Mouse (Mus musculus) limb, embryonic 14.5 days (tissue): ENCODE data around the gene Rmdn3. TPM values are rescaled to one million over a fixed set of nuclear protein-coding genes. Genes with fewer than 3 reads are reported as not detected.

ENCODE experiments used
- ATAC-seq: fragments of 200-750 bp; cut with Nextera tagmentation; 2 replicates; pipeline ENCODE4 v1.8.0; 2017; ENCODE audit warnings: low read depth, moderate number of reproducible peaks, moderate TSS enrichment; ENCODE audit not compliant: low FRiP score
- DNase-seq: peaks from one replicate; pipeline ENCODE4 v3.0.0-alpha.2; 2015; ENCODE audit warnings: low spot score
- H3K27ac ChIP-seq: fragments of 300-500 bp; sonication (generic); replicated peaks from 2 replicates; pipeline ENCODE4 v1.5.1; 2014; ENCODE audit warnings: low read depth, mild to moderate bottlenecking, low read length, moderate library complexity, mixed read lengths
- H3K27me3 ChIP-seq: fragments of 300-500 bp; sonication (generic); 2 replicates; pipeline ENCODE4 v1.6.1; 2014; ENCODE audit warnings: low read length, mixed read lengths; ENCODE audit not compliant: control insufficient read depth, insufficient read depth
- H3K36me3 ChIP-seq: fragments of 300-500 bp; sonication (generic); 2 replicates; pipeline ENCODE4 v1.6.1; 2014; ENCODE audit warnings: mild to moderate bottlenecking, low read length, moderate library complexity, mixed read lengths; ENCODE audit not compliant: control insufficient read depth, insufficient read depth
- H3K4me1 ChIP-seq: fragments of 300-500 bp; sonication (generic); 2 replicates; pipeline ENCODE4 v1.6.1; 2014; ENCODE audit warnings: antibody characterized with exemption, low read length, mixed read lengths; ENCODE audit not compliant: control insufficient read depth, insufficient read depth
- H3K4me2 ChIP-seq: fragments of 300-500 bp; sonication (generic); replicated peaks from 2 replicates; pipeline ENCODE4 v1.6.1; 2014; ENCODE audit warnings: low read depth, mild to moderate bottlenecking, low read length, moderate library complexity; ENCODE audit not compliant: severe bottlenecking
- H3K4me3 ChIP-seq: fragments of 300-500 bp; sonication (generic); replicated peaks from 2 replicates; pipeline ENCODE4 v1.5.1; 2014; ENCODE audit warnings: low read length
- H3K9ac ChIP-seq: fragments of 300-500 bp; sonication (generic); 2 replicates; pipeline ENCODE4 v1.6.1; 2014; ENCODE audit warnings: mild to moderate bottlenecking, low read depth, low read length, moderate library complexity; ENCODE audit not compliant: severe bottlenecking
- H3K9me3 ChIP-seq: fragments of 300-500 bp; sonication (generic); 2 replicates; pipeline ENCODE4 v1.6.1; 2016; ENCODE audit warnings: low read length; ENCODE audit not compliant: control insufficient read depth
- POLR2A ChIP-seq: fragments of 200-500 bp; IDR thresholded peaks from 2 replicates; pipeline ENCODE4 v1.8.0; 2012; ENCODE audit warnings: inconsistent platforms, mild to moderate bottlenecking, moderate library complexity, borderline replicate concordance; ENCODE audit not compliant: insufficient read depth, insufficient read length; ENCODE audit errors: extremely low read depth
- WGBS: fragments of 180-500 bp; shearing (Covaris S2); extraction: QIAGEN DNeasy Blood & Tissue Kit; methylation state at CpG from one replicate; pipeline ENCODE4 v1.1.7; 2014; 5-methylcytosine and 5-hydroxymethylcytosine counted together
- polyA plus RNA-seq, 2 experiments: library from polyadenylated mRNA; depleted of rRNA in 1 of 2; stranded (reverse) in 1 of 2; unstranded in 1 of 2; fragments of >200 nt; fragmentation: Nextera tagmentation in 1 of 2; extraction: Ambion mirVana in 1 of 2; gene quantifications; 2 replicates each; pipeline versions ENCODE4 v1.2.1 to v1.2.3; 2012 to 2014

The Rmdn3 gene
- polyA plus RNA-seq, 2 experiments: 27.4 to 40.7 TPM

DNA sequence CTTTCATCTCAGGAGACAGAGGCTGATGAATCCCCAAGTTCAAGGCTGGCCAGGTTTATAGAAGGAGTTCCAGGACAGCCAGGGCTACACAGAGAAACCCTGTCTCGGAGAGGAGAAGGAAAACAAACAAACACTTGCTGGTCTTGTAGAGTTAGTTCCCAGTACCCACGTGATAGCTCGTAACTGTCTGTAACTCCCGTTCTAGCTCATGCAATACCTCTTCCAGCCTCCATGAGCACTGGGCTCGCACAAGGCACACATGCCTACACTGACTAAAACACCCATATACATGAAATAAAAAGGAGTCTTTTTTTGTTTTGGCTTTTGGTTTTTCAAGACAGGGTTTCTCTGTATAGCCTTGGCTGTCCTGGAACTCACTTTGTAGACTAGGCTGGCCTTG is 50.3 kb downstream of the Rmdn3 start:
- WGBS: 85% methylated on average over 5 of the region's 5 CpGs

DNA sequence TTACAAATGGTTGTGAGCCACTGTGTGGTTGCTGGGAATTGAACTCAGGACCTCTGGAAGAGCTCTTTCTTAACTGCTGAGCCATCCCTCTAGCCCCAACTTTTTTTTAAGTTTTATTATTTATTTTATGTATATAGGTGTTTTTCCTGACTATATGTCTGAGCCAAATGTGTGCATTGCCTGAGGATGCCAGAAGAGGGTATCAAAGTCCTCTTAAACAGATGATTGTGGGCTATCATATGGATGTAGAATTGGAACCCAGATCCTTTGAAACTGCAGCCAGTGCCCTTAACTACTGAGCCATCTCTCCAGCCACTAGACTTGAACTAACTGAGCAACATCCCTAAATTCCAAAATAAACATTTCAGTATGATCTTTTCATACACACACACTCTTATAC is 55.3 kb downstream of the Rmdn3 start:
- Histone ChIP-seq H3K36me3 (peaks cover 48% of the 10 kb centered on the region), H3K4me2 (no peak overlapping the region), H3K9ac (no peak overlapping the region), H3K27ac (no peak overlapping the region), H3K9me3 (no peaks in the 10 kb centered on the region), H3K4me1 (no peaks in the 10 kb centered on the region), H3K27me3 (no peaks in the 10 kb centered on the region), H3K4me3 (no peak overlapping the region)
- DNase-seq (no peak), ATAC-seq (no peak)
- TF ChIP-seq POLR2A: no peak

More for the DNA sequence above, 50.3 kb downstream of the Rmdn3 start:
- H3K27ac ChIP-seq: no peak overlapping the region
- H3K27me3 ChIP-seq: no peaks in the 10 kb centered on the region
- H3K4me3 ChIP-seq: no peak overlapping the region
- H3K36me3 ChIP-seq: peaks cover 33% of the 10 kb centered on the region
- H3K9me3 ChIP-seq: no peaks in the 10 kb centered on the region
- no peak for DNase-seq
- no peak for TF ChIP-seq POLR2A
- H3K4me1 ChIP-seq: no peaks in the 10 kb centered on the region
- H3K4me2 ChIP-seq: no peak overlapping the region
- ATAC-seq: no peak
- no peak overlapping the region for H3K9ac ChIP-seq

Other genes starting within 250 kb of the Rmdn3 start
- 59.5 and 73.9 TPM in 2 replicates for gene Chst14, start 230.5 kb downstream of the Rmdn3 start, polyA plus RNA-seq (2012; rRNA removed)
- gene Chst14, start 230.5 kb downstream of the Rmdn3 start, polyA plus RNA-seq (2014; fragmentation: Nextera tagmentation; extraction: Ambion mirVana): 56.6 and 65.3 TPM in 2 replicates
- gene Ccdc32, start 127.6 kb downstream of the Rmdn3 start, polyA plus RNA-seq (2012; rRNA removed): 13.5 and 14.6 TPM in 2 replicates
- 21.5 and 23.5 TPM in 2 replicates for gene Ccdc32, start 127.6 kb downstream of the Rmdn3 start, polyA plus RNA-seq (2014; fragmentation: Nextera tagmentation; extraction: Ambion mirVana)
- gene Rpusd2, start 122.2 kb downstream of the Rmdn3 start, polyA plus RNA-seq (2012; rRNA removed): 6.0 and 6.2 TPM in 2 replicates
- gene Rpusd2, start 122.2 kb downstream of the Rmdn3 start, polyA plus RNA-seq (2014; fragmentation: Nextera tagmentation; extraction: Ambion mirVana): 3.6 and 3.8 TPM in 2 replicates
- 3.6 and 5.5 TPM in 2 replicates for gene Knl1, start 109.9 kb downstream of the Rmdn3 start, polyA plus RNA-seq (2012; rRNA removed)
- 34.5 and 37.1 TPM in 2 replicates for gene Knl1, start 109.9 kb downstream of the Rmdn3 start, polyA plus RNA-seq (2014; fragmentation: Nextera tagmentation; extraction: Ambion mirVana)
- 37.6 and 38.6 TPM in 2 replicates for gene Rad51, start 44.2 kb downstream of the Rmdn3 start, polyA plus RNA-seq (2012; rRNA removed)
- gene Rad51, start 44.2 kb downstream of the Rmdn3 start, polyA plus RNA-seq (2014; fragmentation: Nextera tagmentation; extraction: Ambion mirVana): 41.5 and 44.7 TPM in 2 replicates
- gene Gchfr, start 10.7 kb upstream of the Rmdn3 start, polyA plus RNA-seq (2012; rRNA removed): 5.6 and 6.2 TPM in 2 replicates
- 14.8 and 20.9 TPM in 2 replicates for gene Gchfr, start 10.7 kb upstream of the Rmdn3 start, polyA plus RNA-seq (2014; fragmentation: Nextera tagmentation; extraction: Ambion mirVana)
- gene Gm14137, start 17.5 kb upstream of the Rmdn3 start, polyA plus RNA-seq (2012; rRNA removed): 0.05 and 0.15 TPM in 2 replicates
- 0.57 and 0.69 TPM in 2 replicates for gene Gm14137, start 17.5 kb upstream of the Rmdn3 start, polyA plus RNA-seq (2014; fragmentation: Nextera tagmentation; extraction: Ambion mirVana)
- gene Zfyve19, start 51.6 kb upstream of the Rmdn3 start, polyA plus RNA-seq (2012; rRNA removed): 88.0 and 97.9 TPM in 2 replicates
- 46.3 and 52.1 TPM in 2 replicates for gene Zfyve19, start 51.6 kb upstream of the Rmdn3 start, polyA plus RNA-seq (2014; fragmentation: Nextera tagmentation; extraction: Ambion mirVana)
- 18.1 and 33.1 TPM in 2 replicates for gene Dnajc17, start 51.8 kb upstream of the Rmdn3 start, polyA plus RNA-seq (2012; rRNA removed)
- 18.0 and 20.5 TPM in 2 replicates for gene Dnajc17, start 51.8 kb upstream of the Rmdn3 start, polyA plus RNA-seq (2014; fragmentation: Nextera tagmentation; extraction: Ambion mirVana)
- gene Ppp1r14d, start 72.9 kb upstream of the Rmdn3 start, polyA plus RNA-seq (2012; rRNA removed): not detected in 2 replicates
- not detected in 2 replicates for gene Ppp1r14d, start 72.9 kb upstream of the Rmdn3 start, polyA plus RNA-seq (2014; fragmentation: Nextera tagmentation; extraction: Ambion mirVana)
- gene Spint1, start 80.3 kb upstream of the Rmdn3 start, polyA plus RNA-seq (2012; rRNA removed): 9.2 and 11.6 TPM in 2 replicates
- 18.2 and 19.5 TPM in 2 replicates for gene Spint1, start 80.3 kb upstream of the Rmdn3 start, polyA plus RNA-seq (2014; fragmentation: Nextera tagmentation; extraction: Ambion mirVana)
- 4.5 and 6.8 TPM in 2 replicates for gene Rhov, start 114.2 kb upstream of the Rmdn3 start, polyA plus RNA-seq (2012; rRNA removed)
- 14.7 and 15.1 TPM in 2 replicates for gene Rhov, start 114.2 kb upstream of the Rmdn3 start, polyA plus RNA-seq (2014; fragmentation: Nextera tagmentation; extraction: Ambion mirVana)
- gene Vps18, start 131.7 kb upstream of the Rmdn3 start, polyA plus RNA-seq (2012; rRNA removed): 17.0 and 19.2 TPM in 2 replicates
- 14.8 and 16.6 TPM in 2 replicates for gene Vps18, start 131.7 kb upstream of the Rmdn3 start, polyA plus RNA-seq (2014; fragmentation: Nextera tagmentation; extraction: Ambion mirVana)
- gene Dll4, start 168.8 kb upstream of the Rmdn3 start, polyA plus RNA-seq (2012; rRNA removed): 8.7 and 9.0 TPM in 2 replicates
- 5.1 and 6.2 TPM in 2 replicates for gene Dll4, start 168.8 kb upstream of the Rmdn3 start, polyA plus RNA-seq (2014; fragmentation: Nextera tagmentation; extraction: Ambion mirVana)
- gene Chac1, start 194.2 kb upstream of the Rmdn3 start, polyA plus RNA-seq (2012; rRNA removed): 0.79 and 0.94 TPM in 2 replicates
- 0.48 and 0.68 TPM in 2 replicates for gene Chac1, start 194.2 kb upstream of the Rmdn3 start, polyA plus RNA-seq (2014; fragmentation: Nextera tagmentation; extraction: Ambion mirVana)